Mouse (Mus musculus) bone marrow, adult 2 months (tissue): ENCODE results near the gene Msmo1.

ENCODE experiments used
- CTCF ChIP-seq: fragments of 200-500 bp; IDR thresholded peaks from 2 replicates; pipeline ENCODE4 v1.5.1; 2011; ENCODE audit warnings: low read length, control low read depth; ENCODE audit not compliant: control insufficient read depth, insufficient read depth
- POLR2A ChIP-seq: fragments of 200-500 bp; IDR thresholded peaks from 2 replicates; pipeline ENCODE4 v1.6.1; 2011; ENCODE audit warnings: low read depth, mild to moderate bottlenecking, control low read depth, low read length, borderline replicate concordance; ENCODE audit not compliant: control insufficient read depth

DNA sequence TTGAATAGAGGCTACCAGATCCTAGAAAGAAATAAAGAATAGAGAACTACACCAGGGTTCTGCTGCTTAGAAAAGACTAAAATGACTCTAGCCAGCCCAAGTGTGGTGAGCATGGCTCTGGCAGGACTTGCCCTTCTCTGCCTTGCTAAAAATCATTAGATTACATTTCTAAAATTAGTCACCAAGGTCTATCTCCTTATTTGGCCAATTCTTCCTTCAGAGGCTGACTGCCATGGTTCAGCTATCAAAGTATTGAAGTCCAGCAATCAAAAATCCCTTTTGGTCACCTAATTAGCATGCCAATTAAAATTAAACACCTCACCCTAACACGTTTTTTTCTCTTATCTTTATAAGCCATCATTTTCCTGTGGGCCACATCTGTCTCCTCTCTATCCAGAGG lies 22.0 kb downstream of the Msmo1 start:
- TF ChIP-seq CTCF = no peak
- TF ChIP-seq POLR2A = no peak
